Mouse (Mus musculus): ENCODE results near the gene 1700086D15Rik. TPM values are rescaled to one million over a fixed set of nuclear protein-coding genes. Genes with fewer than 3 reads are reported as not detected.

1700086D15Rik gene
- polyA plus RNA-seq, 1 experiment from 2014 or later, result not detected

- WGBS (ENCODE audit: insufficient replicate concordance), result 63% methylated on average over 4 of the region's 4 CpGs
- ATAC-seq (ENCODE audit: insufficient read depth), result no peak
Observed at GRCm38 (mm10) chr11:65133661-65134060, 26.0 kb downstream of the 1700086D15Rik start.

GRCm38 (mm10) chr11:65129110-65129509 lies 30.6 kb downstream of the 1700086D15Rik start:
- H3K36me3 ChIP-seq (replicated peaks), result no peaks in the 10 kb centered on the region
- ATAC-seq (ENCODE audit: insufficient read depth), result no peak
- no peak overlapping the region for H3K27ac ChIP-seq (replicated peaks)
- H3K27me3 ChIP-seq, result no peaks in the 10 kb centered on the region
- H3K4me2 ChIP-seq, result no peak overlapping the region
- H3K9ac ChIP-seq, result no peak overlapping the region
- H3K9me3 ChIP-seq (replicated peaks), result no peaks in the 10 kb centered on the region
- WGBS (ENCODE audit: insufficient replicate concordance), result 60% methylated on average over 4 of the region's 4 CpGs
- no peaks in the 10 kb centered on the region for H3K4me1 ChIP-seq (replicated peaks)
- no peak overlapping the region for H3K4me3 ChIP-seq (replicated peaks)

More at GRCm38 (mm10) chr11:65133661-65134060, 26.0 kb downstream of the 1700086D15Rik start:
- H3K4me3 ChIP-seq (replicated peaks), result no peak overlapping the region
- H3K9me3 ChIP-seq (replicated peaks), result no peaks in the 10 kb centered on the region
- H3K4me2 ChIP-seq, result no peak overlapping the region
- no peaks in the 10 kb centered on the region for H3K36me3 ChIP-seq (replicated peaks)
- no peaks in the 10 kb centered on the region for H3K4me1 ChIP-seq (replicated peaks)
- H3K27me3 ChIP-seq, result no peaks in the 10 kb centered on the region
- H3K27ac ChIP-seq (replicated peaks), result no peak overlapping the region
- H3K9ac ChIP-seq, result no peak overlapping the region

GRCm38 (mm10) chr11:65128666-65129065 lies 31.0 kb downstream of the 1700086D15Rik start:
- H3K4me2 ChIP-seq, result no peak overlapping the region
- no peaks in the 10 kb centered on the region for H3K27me3 ChIP-seq
- no peak overlapping the region for H3K4me3 ChIP-seq (replicated peaks)
- WGBS (ENCODE audit: insufficient replicate concordance), result 57% methylated on average over 4 of the region's 4 CpGs
- H3K9me3 ChIP-seq (replicated peaks), result no peaks in the 10 kb centered on the region
- no peaks in the 10 kb centered on the region for H3K36me3 ChIP-seq (replicated peaks)
- H3K4me1 ChIP-seq (replicated peaks), result no peaks in the 10 kb centered on the region
- H3K27ac ChIP-seq (replicated peaks), result no peak overlapping the region
- no peak for ATAC-seq (ENCODE audit: insufficient read depth)
- H3K9ac ChIP-seq, result no peak overlapping the region

- Histone ChIP-seq H3K27ac (replicated peaks) (no peak overlapping the region), H3K9me3 (replicated peaks) (no peaks in the 10 kb centered on the region), H3K4me2 (no peak overlapping the region), H3K36me3 (replicated peaks) (no peaks in the 10 kb centered on the region), H3K4me3 (replicated peaks) (no peak overlapping the region), H3K4me1 (replicated peaks) (no peaks in the 10 kb centered on the region), H3K9ac (no peak overlapping the region), H3K27me3 (no peaks in the 10 kb centered on the region)
- no peak for ATAC-seq (ENCODE audit: insufficient read depth)
- WGBS (ENCODE audit: insufficient replicate concordance), result 71% methylated on average over 9 of the region's 9 CpGs
Observed at GRCm38 (mm10) chr11:65126566-65126965, 33.1 kb downstream of the 1700086D15Rik start.

GRCm38 (mm10) chr11:65124913-65125418 lies 34.7 kb downstream of the 1700086D15Rik start:
- ATAC-seq (ENCODE audit: insufficient read depth), result no peak

GRCm38 (mm10) chr11:65120276-65120675 lies 39.4 kb downstream of the 1700086D15Rik start:
- ATAC-seq (ENCODE audit: insufficient read depth), result no peak
- no peaks in the 10 kb centered on the region for H3K4me1 ChIP-seq (replicated peaks)
- H3K4me2 ChIP-seq, result no peak overlapping the region
- H3K27me3 ChIP-seq, result no peaks in the 10 kb centered on the region
- H3K36me3 ChIP-seq (replicated peaks), result no peaks in the 10 kb centered on the region
- no peak overlapping the region for H3K4me3 ChIP-seq (replicated peaks)
- H3K27ac ChIP-seq (replicated peaks), result no peak overlapping the region
- no peaks in the 10 kb centered on the region for H3K9me3 ChIP-seq (replicated peaks)
- H3K9ac ChIP-seq, result no peak overlapping the region
- 59% methylated on average over 4 of the region's 4 CpGs for WGBS (ENCODE audit: insufficient replicate concordance)

More at GRCm38 (mm10) chr11:65124913-65125418, 34.7 kb downstream of the 1700086D15Rik start:
- H3K4me2 ChIP-seq, result no peak overlapping the region
- no peak overlapping the region for H3K27ac ChIP-seq (replicated peaks)
- no peaks in the 10 kb centered on the region for H3K36me3 ChIP-seq (replicated peaks)
- no peaks in the 10 kb centered on the region for H3K4me1 ChIP-seq (replicated peaks)
- no peaks in the 10 kb centered on the region for H3K27me3 ChIP-seq
- 53% methylated on average over 8 of the region's 8 CpGs for WGBS (ENCODE audit: insufficient replicate concordance)
- no peak overlapping the region for H3K9ac ChIP-seq
- no peak overlapping the region for H3K4me3 ChIP-seq (replicated peaks)
- no peaks in the 10 kb centered on the region for H3K9me3 ChIP-seq (replicated peaks)

GRCm38 (mm10) chr11:65115811-65116210 lies 43.9 kb downstream of the 1700086D15Rik start:
- no peak overlapping the region for H3K4me2 ChIP-seq
- H3K9ac ChIP-seq, result no peak overlapping the region
- H3K36me3 ChIP-seq (replicated peaks), result no peaks in the 10 kb centered on the region
- ATAC-seq (ENCODE audit: insufficient read depth), result no peak
- H3K9me3 ChIP-seq (replicated peaks), result no peaks in the 10 kb centered on the region
- H3K4me1 ChIP-seq (replicated peaks), result no peaks in the 10 kb centered on the region
- 60% methylated on average over 6 of the region's 6 CpGs for WGBS (ENCODE audit: insufficient replicate concordance)
- H3K4me3 ChIP-seq (replicated peaks), result no peak overlapping the region
- no peaks in the 10 kb centered on the region for H3K27me3 ChIP-seq
- H3K27ac ChIP-seq (replicated peaks), result no peak overlapping the region

GRCm38 (mm10) chr11:65112086-65112485 lies 47.6 kb downstream of the 1700086D15Rik start:
- no peaks in the 10 kb centered on the region for H3K27me3 ChIP-seq
- no peak overlapping the region for H3K4me2 ChIP-seq
- no peak overlapping the region for H3K9ac ChIP-seq
- H3K4me3 ChIP-seq (replicated peaks), result no peak overlapping the region
- H3K36me3 ChIP-seq (replicated peaks), result no peaks in the 10 kb centered on the region
- H3K27ac ChIP-seq (replicated peaks), result no peak overlapping the region
- no peaks in the 10 kb centered on the region for H3K4me1 ChIP-seq (replicated peaks)
- ATAC-seq (ENCODE audit: insufficient read depth), result no peak
- H3K9me3 ChIP-seq (replicated peaks), result no peaks in the 10 kb centered on the region
- 50% methylated on average over 4 of the region's 4 CpGs for WGBS (ENCODE audit: insufficient replicate concordance)

GRCm38 (mm10) chr11:65111651-65112050 lies 48.0 kb downstream of the 1700086D15Rik start:
- no peaks in the 10 kb centered on the region for H3K4me1 ChIP-seq (replicated peaks)
- ATAC-seq (ENCODE audit: insufficient read depth), result no peak
- H3K9me3 ChIP-seq (replicated peaks), result no peaks in the 10 kb centered on the region
- WGBS (ENCODE audit: insufficient replicate concordance), result 62% methylated on average over 5 of the region's 5 CpGs
- H3K9ac ChIP-seq, result no peak overlapping the region
- no peak overlapping the region for H3K27ac ChIP-seq (replicated peaks)
- H3K4me2 ChIP-seq, result no peak overlapping the region
- no peak overlapping the region for H3K4me3 ChIP-seq (replicated peaks)
- H3K27me3 ChIP-seq, result no peaks in the 10 kb centered on the region
- no peaks in the 10 kb centered on the region for H3K36me3 ChIP-seq (replicated peaks)

GRCm38 (mm10) chr11:65110058-65110457 lies 49.6 kb downstream of the 1700086D15Rik start:
- Histone ChIP-seq H3K27me3 (no peaks in the 10 kb centered on the region), H3K4me2 (no peak overlapping the region), H3K4me3 (replicated peaks) (no peak overlapping the region), H3K9ac (no peak overlapping the region), H3K27ac (replicated peaks) (no peak overlapping the region), H3K36me3 (replicated peaks) (no peaks in the 10 kb centered on the region), H3K9me3 (replicated peaks) (no peaks in the 10 kb centered on the region), H3K4me1 (replicated peaks) (no peaks in the 10 kb centered on the region)
- no peak for ATAC-seq (ENCODE audit: insufficient read depth)
- 63% methylated on average over 10 of the region's 10 CpGs for WGBS (ENCODE audit: insufficient replicate concordance)

- Histone ChIP-seq H3K4me2 (no peak overlapping the region), H3K27ac (replicated peaks) (no peak overlapping the region), H3K27me3 (no peaks in the 10 kb centered on the region), H3K36me3 (replicated peaks) (no peaks in the 10 kb centered on the region), H3K9ac (no peak overlapping the region), H3K4me3 (replicated peaks) (no peak overlapping the region), H3K9me3 (replicated peaks) (no peaks in the 10 kb centered on the region), H3K4me1 (replicated peaks) (no peaks in the 10 kb centered on the region)
- ATAC-seq (ENCODE audit: insufficient read depth), result no peak
- 52% methylated on average over 5 of the region's 5 CpGs for WGBS (ENCODE audit: insufficient replicate concordance)
Observed at GRCm38 (mm10) chr11:65107734-65108171, 51.9 kb downstream of the 1700086D15Rik start.

- H3K27ac ChIP-seq (replicated peaks), result no peak overlapping the region
- H3K9me3 ChIP-seq (replicated peaks), result no peaks in the 10 kb centered on the region
- H3K4me1 ChIP-seq (replicated peaks), result no peaks in the 10 kb centered on the region
- no peak overlapping the region for H3K9ac ChIP-seq
- no peaks in the 10 kb centered on the region for H3K27me3 ChIP-seq
- WGBS (ENCODE audit: insufficient replicate concordance), result 53% methylated on average over 4 of the region's 4 CpGs
- ATAC-seq (ENCODE audit: insufficient read depth), result no peak
- H3K4me2 ChIP-seq, result no peak overlapping the region
- no peaks in the 10 kb centered on the region for H3K36me3 ChIP-seq (replicated peaks)
- H3K4me3 ChIP-seq (replicated peaks), result no peak overlapping the region
Observed at GRCm38 (mm10) chr11:65107151-65107550, 52.5 kb downstream of the 1700086D15Rik start.

All from liver, embryonic 15.5 days (tissue).